Mouse (Mus musculus): ENCODE measurements around the gene Serpina3b. TPM values are rescaled to one million over a fixed set of nuclear protein-coding genes. Genes with fewer than 3 reads are reported as not detected.
"Not testable (repeated sequence)": the region's sequence is repeated elsewhere in the genome, so short reads cannot be mapped to it uniquely, and the experiment has no call there.

Serpina3b gene
- not detected in 2 replicates for polyA plus RNA-seq (2012; rRNA removed)

DNA sequence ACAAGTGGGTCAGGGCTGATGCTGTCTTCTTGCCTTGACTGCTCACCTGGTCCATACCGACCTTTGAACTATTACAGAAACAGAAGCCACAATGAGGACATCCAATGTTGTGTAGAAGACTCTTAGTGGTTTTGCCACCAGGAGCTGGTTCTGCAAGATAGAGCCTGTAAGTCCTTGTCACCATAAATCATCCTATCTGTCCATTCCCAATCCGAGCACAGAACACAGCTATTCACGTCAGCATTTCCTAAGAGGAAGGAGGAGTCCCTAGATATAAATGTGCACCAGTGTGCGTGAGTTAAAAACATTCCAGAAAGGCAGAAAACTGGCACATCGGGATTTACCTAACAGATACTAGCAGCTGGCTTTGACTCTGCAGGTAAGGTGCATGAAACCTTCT lies at the start of gene Serpina3b:
Gene Serpina3b, plus strand, starts transcription at position 301 of the 400 bp plus-strand sequence.
- WGBS, result 82% methylated on average over 5 of the region's 5 CpGs
- Histone ChIP-seq H3K4me1 (ENCODE audit: control insufficient read depth, insufficient read depth, insufficient read length, low read length) (no peaks in the 10 kb centered on the region), H3K27ac (ENCODE audit: insufficient read depth, low read depth, low read length) (no peak within 1 kb of the TSS), H3K36me3 (ENCODE audit: control insufficient read depth, insufficient read depth, low read length) (no peaks in the 10 kb centered on the region), H3K27me3 (ENCODE audit: control insufficient read depth, insufficient read depth, low read length) (no peaks in the 10 kb centered on the region), H3K4me3 (ENCODE audit: low read depth, low read length) (no peak within 1 kb of the TSS)
- no peak for TF ChIP-seq CTCF (IDR thresholded peaks at IDR 0.05; ENCODE audit: extremely low read depth, insufficient read length, insufficient replicate concordance, low read depth, low read length)
- no peak for TF ChIP-seq POLR2A (IDR thresholded peaks at IDR 0.05; ENCODE audit: low read depth, low read length)

DNA sequence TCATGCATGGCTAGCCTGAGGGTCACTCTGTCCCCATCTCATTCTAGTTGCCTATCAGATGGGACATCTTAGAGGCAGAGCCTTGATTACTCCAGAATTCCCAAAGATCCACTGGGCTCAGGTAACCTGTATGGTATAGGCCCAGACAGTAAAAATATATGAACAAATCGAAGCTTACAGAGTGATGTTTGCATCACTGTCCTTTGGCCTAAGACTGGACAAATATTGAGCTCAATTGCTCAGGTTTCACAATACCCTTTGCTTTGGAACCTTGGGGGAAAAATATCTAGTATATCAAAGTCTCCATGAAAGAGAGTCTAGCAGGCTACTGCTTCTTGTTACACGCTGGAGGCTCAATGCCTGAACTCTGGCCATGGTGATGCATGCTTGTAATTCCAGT lies 37.7 kb upstream of the Serpina3b start:
- Histone ChIP-seq H3K36me3 (ENCODE audit: control insufficient read depth, insufficient read depth, low read length) (no peaks in the 10 kb centered on the region), H3K27ac (ENCODE audit: insufficient read depth, low read depth, low read length) (no peak overlapping the region), H3K4me3 (ENCODE audit: low read depth, low read length) (no peak overlapping the region), H3K27me3 (ENCODE audit: control insufficient read depth, insufficient read depth, low read length) (no peaks in the 10 kb centered on the region), H3K4me1 (ENCODE audit: control insufficient read depth, insufficient read depth, insufficient read length, low read length) (no peaks in the 10 kb centered on the region)
- TF ChIP-seq CTCF (IDR thresholded peaks at IDR 0.05; ENCODE audit: extremely low read depth, insufficient read length, insufficient replicate concordance, low read depth, low read length), result no peak
- TF ChIP-seq POLR2A (IDR thresholded peaks at IDR 0.05; ENCODE audit: low read depth, low read length), result no peak
- WGBS, result 83% methylated on average over 2 of the region's 2 CpGs

DNA sequence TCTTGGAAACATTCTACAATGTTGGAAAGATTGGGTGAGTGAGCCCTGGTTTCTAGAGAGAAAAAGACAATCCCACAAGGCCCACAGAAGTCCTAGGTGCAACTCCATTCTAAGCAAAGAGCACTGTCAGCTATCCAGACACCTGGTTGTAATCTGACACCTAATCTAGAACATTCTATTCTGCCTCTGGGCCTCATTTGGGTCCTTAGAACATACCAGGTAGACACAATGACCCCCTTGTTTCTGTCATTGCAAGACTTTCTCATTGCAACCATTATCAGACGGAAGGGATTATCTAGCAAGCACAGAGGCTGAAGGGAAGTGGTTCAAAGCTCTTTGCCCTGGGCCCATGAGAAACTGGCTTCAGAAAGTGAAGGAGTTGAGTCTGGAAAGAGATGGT lies 36.5 kb upstream of the Serpina3b start:
- TF ChIP-seq POLR2A (IDR thresholded peaks at IDR 0.05; ENCODE audit: low read depth, low read length) (no peak), CTCF (IDR thresholded peaks at IDR 0.05; ENCODE audit: extremely low read depth, insufficient read length, insufficient replicate concordance, low read depth, low read length) (no peak)
- Histone ChIP-seq H3K36me3 (ENCODE audit: control insufficient read depth, insufficient read depth, low read length) (no peaks in the 10 kb centered on the region), H3K4me3 (ENCODE audit: low read depth, low read length) (no peak overlapping the region), H3K27me3 (ENCODE audit: control insufficient read depth, insufficient read depth, low read length) (no peaks in the 10 kb centered on the region), H3K27ac (ENCODE audit: insufficient read depth, low read depth, low read length) (no peak overlapping the region), H3K4me1 (ENCODE audit: control insufficient read depth, insufficient read depth, insufficient read length, low read length) (no peaks in the 10 kb centered on the region)
- WGBS, result 77% methylated on average over 1 of the region's 1 CpGs

DNA sequence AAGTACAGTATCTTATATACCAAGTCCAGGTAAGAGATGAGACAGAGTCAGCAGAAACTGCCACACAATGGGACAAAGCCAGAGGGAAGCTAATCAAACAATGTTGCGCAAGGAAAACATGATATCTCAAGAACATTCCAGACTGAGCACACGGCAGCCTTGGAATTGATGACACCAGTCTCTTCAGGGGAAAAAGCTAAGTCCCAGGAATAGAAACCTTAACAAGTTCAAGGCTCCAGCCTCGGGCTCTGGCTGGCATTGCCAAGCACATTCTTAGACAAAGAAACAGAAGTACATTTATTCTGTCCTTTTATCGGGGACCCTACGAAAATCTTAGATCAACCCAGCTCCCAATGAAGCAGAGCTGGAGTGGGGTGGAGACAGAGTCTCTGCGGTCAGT lies 27.0 kb upstream of the Serpina3b start, which contains the start of gene Serpina5:
Gene Serpina5, plus strand, starts transcription at position 346 of the 400 bp plus-strand sequence.
- TF ChIP-seq CTCF (IDR thresholded peaks at IDR 0.05; ENCODE audit: extremely low read depth, insufficient read length, insufficient replicate concordance, low read depth, low read length), result no peak
- TF ChIP-seq POLR2A (IDR thresholded peaks at IDR 0.05; ENCODE audit: low read depth, low read length), result no peak
- H3K27me3 ChIP-seq (ENCODE audit: control insufficient read depth, insufficient read depth, low read length), result no peaks in the 10 kb centered on the region
- H3K4me3 ChIP-seq (ENCODE audit: low read depth, low read length), result no peak within 1 kb of the TSS
- H3K4me1 ChIP-seq (ENCODE audit: control insufficient read depth, insufficient read depth, insufficient read length, low read length), result no peaks in the 10 kb centered on the region
- WGBS, result 77% methylated on average over 6 of the region's 6 CpGs
- no peaks in the 10 kb centered on the region for H3K36me3 ChIP-seq (ENCODE audit: control insufficient read depth, insufficient read depth, low read length)
- H3K27ac ChIP-seq (ENCODE audit: insufficient read depth, low read depth, low read length), result no peak within 1 kb of the TSS

DNA sequence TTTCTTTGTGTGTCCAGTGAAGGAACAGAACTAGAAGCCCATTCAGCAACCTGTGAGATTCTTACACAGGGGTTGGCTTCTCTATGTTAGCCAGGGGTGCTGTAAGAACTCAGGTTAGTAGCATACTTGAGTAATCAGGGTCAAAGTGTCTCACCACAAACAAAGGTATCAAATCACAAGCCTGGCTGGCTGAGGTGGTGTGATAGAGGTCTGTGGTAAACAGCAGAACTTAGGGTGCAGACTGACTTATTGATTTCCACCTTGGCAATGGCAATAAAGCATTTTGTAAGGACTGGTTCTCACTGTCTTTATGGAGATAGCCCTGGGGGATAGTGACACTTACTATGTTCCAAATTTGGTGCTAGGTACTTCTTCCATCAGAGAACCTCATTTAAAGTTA lies 21.9 kb upstream of the Serpina3b start:
- Histone ChIP-seq H3K27me3 (ENCODE audit: control insufficient read depth, insufficient read depth, low read length) (no peaks in the 10 kb centered on the region), H3K36me3 (ENCODE audit: control insufficient read depth, insufficient read depth, low read length) (no peaks in the 10 kb centered on the region), H3K27ac (ENCODE audit: insufficient read depth, low read depth, low read length) (no peak overlapping the region), H3K4me3 (ENCODE audit: low read depth, low read length) (no peak overlapping the region), H3K4me1 (ENCODE audit: control insufficient read depth, insufficient read depth, insufficient read length, low read length) (no peaks in the 10 kb centered on the region)
- no peak for TF ChIP-seq POLR2A (IDR thresholded peaks at IDR 0.05; ENCODE audit: low read depth, low read length)
- no peak for TF ChIP-seq CTCF (IDR thresholded peaks at IDR 0.05; ENCODE audit: extremely low read depth, insufficient read length, insufficient replicate concordance, low read depth, low read length)

DNA sequence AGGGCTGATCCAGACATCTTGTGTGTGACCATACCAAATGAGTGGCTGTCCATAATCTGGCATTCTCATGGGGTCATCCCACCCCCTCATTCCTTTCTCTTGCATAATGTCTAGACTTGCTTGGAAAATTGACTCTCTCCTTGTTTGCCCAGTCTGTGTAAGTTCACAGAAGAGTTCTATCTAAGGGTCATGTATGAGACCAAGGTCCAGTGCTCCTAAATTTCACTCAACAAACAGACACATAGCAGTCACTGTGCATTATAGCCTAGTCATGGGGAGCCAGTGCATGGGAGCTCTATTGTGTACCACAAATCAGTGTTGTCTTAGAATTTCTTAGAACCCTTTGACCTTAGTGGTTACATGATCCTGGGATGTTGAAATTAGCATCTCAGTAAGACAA lies 20.9 kb upstream of the Serpina3b start:
- TF ChIP-seq CTCF (IDR thresholded peaks at IDR 0.05; ENCODE audit: extremely low read depth, insufficient read length, insufficient replicate concordance, low read depth, low read length) (no peak), POLR2A (IDR thresholded peaks at IDR 0.05; ENCODE audit: low read depth, low read length) (no peak)
- Histone ChIP-seq H3K36me3 (ENCODE audit: control insufficient read depth, insufficient read depth, low read length) (no peaks in the 10 kb centered on the region), H3K27me3 (ENCODE audit: control insufficient read depth, insufficient read depth, low read length) (no peaks in the 10 kb centered on the region), H3K27ac (ENCODE audit: insufficient read depth, low read depth, low read length) (no peak overlapping the region), H3K4me1 (ENCODE audit: control insufficient read depth, insufficient read depth, insufficient read length, low read length) (no peaks in the 10 kb centered on the region), H3K4me3 (ENCODE audit: low read depth, low read length) (no peak overlapping the region)

DNA sequence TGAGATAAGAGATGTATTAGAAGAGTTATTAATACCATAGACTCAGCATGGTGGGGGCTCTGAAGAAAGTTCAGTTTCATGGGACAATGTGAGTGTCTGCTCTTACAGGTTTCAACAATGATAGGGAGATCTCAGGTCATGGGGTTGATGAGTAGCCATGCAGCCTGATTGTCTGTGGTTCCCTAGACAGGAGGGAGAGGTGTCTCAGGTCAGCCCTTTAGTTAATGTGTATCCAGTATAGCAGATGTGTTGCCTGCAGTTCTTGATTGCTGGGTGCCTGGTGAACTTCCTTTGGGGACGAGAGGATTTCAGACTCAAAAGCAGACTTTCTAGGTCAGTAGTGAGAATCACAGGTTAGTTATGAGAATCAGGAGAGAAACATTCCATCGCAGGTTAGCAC lies 19.3 kb upstream of the Serpina3b start:
- WGBS, result 82% methylated on average over 2 of the region's 2 CpGs
- Histone ChIP-seq H3K4me3 (ENCODE audit: low read depth, low read length) (no peak overlapping the region), H3K27me3 (ENCODE audit: control insufficient read depth, insufficient read depth, low read length) (no peaks in the 10 kb centered on the region), H3K4me1 (ENCODE audit: control insufficient read depth, insufficient read depth, insufficient read length, low read length) (no peaks in the 10 kb centered on the region; the same call in 1 of the 2 replicates), H3K36me3 (ENCODE audit: control insufficient read depth, insufficient read depth, low read length) (no peaks in the 10 kb centered on the region), H3K27ac (ENCODE audit: insufficient read depth, low read depth, low read length) (no peak overlapping the region)
- TF ChIP-seq POLR2A (IDR thresholded peaks at IDR 0.05; ENCODE audit: low read depth, low read length) (no peak), CTCF (IDR thresholded peaks at IDR 0.05; ENCODE audit: extremely low read depth, insufficient read length, insufficient replicate concordance, low read depth, low read length) (no peak)

DNA sequence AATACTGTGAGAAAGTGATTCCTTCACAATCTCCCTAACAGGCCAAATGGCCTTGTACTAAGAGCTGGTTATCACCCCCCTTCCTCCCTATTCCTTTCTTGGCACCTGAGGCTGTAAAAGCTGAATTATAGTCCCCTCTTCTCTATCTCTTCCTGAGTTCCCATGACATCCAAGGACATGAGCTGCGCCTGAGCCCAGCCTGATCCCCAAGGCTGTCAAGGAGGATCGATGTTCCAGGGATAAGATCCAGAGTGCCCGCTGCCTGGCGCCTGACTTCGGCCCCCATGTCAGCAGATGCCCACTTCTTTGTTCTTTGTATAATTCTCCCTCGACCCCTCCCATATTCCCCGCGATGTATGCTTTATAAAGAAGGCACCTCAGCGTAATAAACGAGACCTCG lies 15.5 kb upstream of the Serpina3b start, which contains the start of gene Serpina3a:
Gene Serpina3a, plus strand, starts transcription at position 392 of the 400 bp plus-strand sequence.
- 91% methylated on average over 11 of the region's 11 CpGs for WGBS
- H3K36me3 ChIP-seq (ENCODE audit: control insufficient read depth, insufficient read depth, low read length); H3K4me3 ChIP-seq (ENCODE audit: low read depth, low read length); H3K4me1 ChIP-seq (ENCODE audit: control insufficient read depth, insufficient read depth, insufficient read length, low read length); H3K27me3 ChIP-seq (ENCODE audit: control insufficient read depth, insufficient read depth, low read length); H3K27ac ChIP-seq (ENCODE audit: insufficient read depth, low read depth, low read length): not testable (repeated sequence)
